Mouse (Mus musculus) hindlimb bud, embryonic 11.5 days (tissue): Measurements from ENCODE around the gene Slfnl1.

Experiments
- DNase-seq: peaks from one replicate; pipeline ENCODE4 v3.0.0-alpha.2; 2012; ENCODE audit warnings: low read depth, low spot score; ENCODE audit errors: extremely low spot score

The Slfnl1 gene

GRCm38 (mm10) chr4:120580894-120581293, 48.9 kb downstream of the Slfnl1 start:
- DNase-seq: no peak

DNA sequence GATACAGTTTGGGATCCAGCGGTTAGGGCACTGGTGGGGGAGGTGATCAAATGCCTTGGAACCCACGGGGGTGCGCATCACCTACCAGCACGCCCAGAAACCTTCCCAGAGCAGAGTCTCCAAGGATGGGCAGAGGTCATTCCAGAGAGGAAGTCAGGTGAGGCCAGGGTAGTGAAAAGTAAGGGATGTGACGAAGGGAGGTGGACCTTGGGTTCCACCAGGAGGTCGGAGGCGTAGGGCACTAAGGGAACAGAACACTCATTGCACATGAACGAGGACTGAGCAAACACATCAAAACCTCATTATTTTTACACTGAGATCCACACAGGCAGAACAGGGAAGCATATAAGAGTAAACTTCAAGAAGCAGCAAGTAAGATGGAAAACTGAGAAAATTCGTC, 49.7 kb downstream of the Slfnl1 start:
- DNase-seq: no peak
